Mouse (Mus musculus) thymus, postnatal 10 days (tissue): ENCODE measurements at regions not wholly inside any gene's neighbourhood (a gene's known extent, or its start where the extent isn't known, plus 50 kb on each side); places are given as distances from the start of the nearest gene placed in this dataset.

Source experiments
- DNase-seq, 2 experiments: peaks; one replicate each; pipeline ENCODE4 v3.0.0; 2021; ENCODE audit warnings: low spot score in 2 of 2

GRCm38 (mm10) chr7:137748936-137749335, 311.5 kb downstream of the Glrx3 start:
- no peak for DNase-seq

- DNase-seq = no peak
Measured at GRCm38 (mm10) chr7:137750741-137751140, 313.3 kb downstream of the Glrx3 start.

- DNase-seq = no peak
Measured at GRCm38 (mm10) chr7:137751151-137751859, 313.9 kb downstream of the Glrx3 start.

- no peak for DNase-seq
Measured at GRCm38 (mm10) chr7:137765961-137766360, 328.5 kb downstream of the Glrx3 start.

- no peak for DNase-seq
Measured at GRCm38 (mm10) chr7:137766721-137767120, 329.3 kb downstream of the Glrx3 start.

- no peak for DNase-seq
Measured at GRCm38 (mm10) chr7:137773051-137773964, 335.9 kb downstream of the Glrx3 start.

GRCm38 (mm10) chr7:137773965-137774310, 336.5 kb downstream of the Glrx3 start:
- no peak for DNase-seq

- no peak for DNase-seq
Measured at GRCm38 (mm10) chr7:137783954-137784353, 346.5 kb downstream of the Glrx3 start.

GRCm38 (mm10) chr7:137805361-137805760, 367.9 kb downstream of the Glrx3 start:
- DNase-seq = no peak

- no peak for DNase-seq
Measured at GRCm38 (mm10) chr7:137812839-137813238, 375.4 kb downstream of the Glrx3 start.

GRCm38 (mm10) chr7:137840520-137840919, 403.1 kb downstream of the Glrx3 start:
- no peak for DNase-seq

- DNase-seq = no peak
Measured at GRCm38 (mm10) chr7:137841044-137841443, 403.6 kb downstream of the Glrx3 start.

GRCm38 (mm10) chr7:137841456-137842100, 404.2 kb downstream of the Glrx3 start:
- no peak for DNase-seq

GRCm38 (mm10) chr7:137847856-137848255, 410.4 kb downstream of the Glrx3 start:
- DNase-seq = no peak

- DNase-seq = no peak
Measured at GRCm38 (mm10) chr7:137851061-137851460, 413.6 kb downstream of the Glrx3 start.

GRCm38 (mm10) chr7:137859681-137860080, 422.3 kb downstream of the Glrx3 start:
- DNase-seq = no peak

GRCm38 (mm10) chr7:137860520-137860919, 423.1 kb downstream of the Glrx3 start:
- no peak for DNase-seq

- DNase-seq = no peak
Measured at GRCm38 (mm10) chr7:137864912-137865311, 427.5 kb downstream of the Glrx3 start.

- no peak for DNase-seq
Measured at GRCm38 (mm10) chr7:137865457-137865856, 428.0 kb downstream of the Glrx3 start.

GRCm38 (mm10) chr7:137866880-137867279, 429.5 kb downstream of the Glrx3 start:
- DNase-seq = no peak

GRCm38 (mm10) chr7:137868501-137868900, 431.1 kb downstream of the Glrx3 start:
- DNase-seq = no peak

- DNase-seq = no peak
Measured at GRCm38 (mm10) chr7:137875306-137875705, 437.9 kb downstream of the Glrx3 start.
